In the genomic region with DNA sequence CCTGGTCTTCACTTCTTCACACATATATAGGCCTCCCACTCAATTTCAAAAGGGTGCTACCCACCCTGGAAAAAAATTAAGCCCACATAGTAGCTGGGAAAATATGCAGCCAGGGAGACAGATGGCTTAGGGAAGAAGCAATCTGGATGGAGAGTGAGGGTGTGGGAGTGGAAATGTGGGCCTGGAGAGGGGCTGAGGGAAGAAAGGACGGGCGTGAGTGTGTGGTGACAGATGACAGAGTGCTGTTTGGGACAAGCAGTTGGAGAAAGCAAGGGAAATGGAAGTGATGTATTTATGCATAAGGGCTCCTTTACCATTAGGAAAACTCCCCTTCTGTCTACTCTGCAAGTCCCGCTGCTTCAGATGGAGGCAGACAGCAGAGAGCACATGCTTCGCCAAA, we compare ENCODE assay signal across 8 mouse cellular contexts.
DNase-seq lines count a peak whose midpoint lies in the region; ATAC-seq and TF ChIP-seq lines count a peak whose summit lies in the region.

No protein-coding gene starts in this region.

- no peaks in the 10 kb centered on the region for H3K9me3 ChIP-seq in kidney, embryonic 16.5 days (ENCODE audit: low read length)

- no peak for ATAC-seq in kidney, embryonic 16.5 days (ENCODE audit: low FRiP score, low TSS enrichment)
- no peak for ATAC-seq in erythroid progenitor cell, adult 5-6 weeks (replicated peaks; ENCODE audit: low FRiP score, poor library complexity, severe bottlenecking)

- DNase-seq in kidney, adult 9 months = no peak
- DNase-seq in frontal cortex, adult 2 months (ENCODE audit: extremely low spot score in 1 of 2, low spot score in 1 of 2) = peak; percentile 85 to 92
- DNase-seq in left cerebral cortex, adult 2 months (ENCODE audit: extremely low spot score in 1 of 2, low spot score in 2 of 2) = peak; percentile 59 to 81
- peak; percentile 35 for DNase-seq in retina, embryonic 14.5 days (ENCODE audit: low spot score)
- DNase-seq in urinary bladder, postnatal 10 days (ENCODE audit: low spot score) = no peak
- no peak for DNase-seq in kidney, postnatal 25 days

- H3K4me2 ChIP-seq in kidney, embryonic 16.5 days (replicated peaks; ENCODE audit: low read depth, low read length) = no peak overlapping the region; the same call in 1 of the 2 replicates

- TF ChIP-seq CTCF in left cerebral cortex, adult 2 months (IDR thresholded peaks at IDR 0.05) = no peak

- WGBS in kidney, embryonic 16.5 days = 22% methylated on average over 4 of the region's 4 CpGs

- no peaks in the 10 kb centered on the region for H3K36me3 ChIP-seq in kidney, embryonic 16.5 days (ENCODE audit: insufficient read depth, low read length)

- H3K4me3 ChIP-seq in kidney, embryonic 16.5 days (ENCODE audit: low read length) = no peak overlapping the region
- no peak overlapping the region for H3K4me3 ChIP-seq in left cerebral cortex, adult 2 months

- no peak overlapping the region for H3K9ac ChIP-seq in kidney, embryonic 16.5 days (replicated peaks; ENCODE audit: low read length)

- peak overlapping the region; percentile 60; the same call in 1 of the 2 replicates for H3K27ac ChIP-seq in kidney, embryonic 16.5 days (ENCODE audit: low read length)
- H3K27ac ChIP-seq in left cerebral cortex, adult 2 months = peak overlapping the region; percentile 42; the same call in 1 of the 2 replicates

- intact Hi-C loops in left cerebral cortex, adult 2 months (cut with DNase I) = loop anchor here (1.0 to 5.0 kb wide), 6 partner anchors 9 to 289 kb away; no protein-coding TSS in a partner anchor

- peaks cover 61% of the 10 kb centered on the region for H3K4me1 ChIP-seq in kidney, embryonic 16.5 days (ENCODE audit: insufficient read depth, low read length)

- no peaks in the 10 kb centered on the region for H3K27me3 ChIP-seq in kidney, embryonic 16.5 days (ENCODE audit: insufficient read depth, low read length)

Comparison
In these comparisons a context has a peak if more than half of its experiments do, and no peak if none do; other contexts are left out.
1. DNase-seq: peak in frontal cortex, adult 2 months (2 of 2), left cerebral cortex, adult 2 months (2 of 2) and retina, embryonic 14.5 days (single experiment); none in kidney, adult 9 months (single experiment), urinary bladder, postnatal 10 days (single experiment) and kidney, postnatal 25 days (0 of 2).